Mouse (Mus musculus) kidney, embryonic 15.5 days (tissue): ENCODE measurements around the gene Stat4. TPM values are rescaled to one million over a fixed set of nuclear protein-coding genes. Genes with fewer than 3 reads are reported as not detected.
"Not testable (repeated sequence)": the region's sequence is repeated elsewhere in the genome, so short reads cannot be mapped to it uniquely, and the experiment has no call there.

ENCODE experiments used
- ATAC-seq: fragments of 200-750 bp; cut with Nextera tagmentation; replicated peaks from 2 replicates; pipeline ENCODE4 v1.8.0; 2017; ENCODE audit warnings: moderate TSS enrichment; ENCODE audit not compliant: low FRiP score
- H3K27ac ChIP-seq: fragments of 300-500 bp; sonication (generic); 2 replicates; pipeline ENCODE4 v1.5.1; 2015; ENCODE audit warnings: mild to moderate bottlenecking, inconsistent platforms
- H3K27me3 ChIP-seq: fragments of 300-500 bp; sonication (generic); 2 replicates; pipeline ENCODE4 v1.6.1; 2015; ENCODE audit warnings: inconsistent platforms
- H3K36me3 ChIP-seq: fragments of 300-500 bp; sonication (generic); 2 replicates; pipeline ENCODE4 v1.6.1; 2015; ENCODE audit warnings: inconsistent platforms
- H3K4me1 ChIP-seq: fragments of 300-500 bp; sonication (generic); 2 replicates; pipeline ENCODE4 v1.6.1; 2015; ENCODE audit warnings: inconsistent platforms
- H3K4me2 ChIP-seq: fragments of 300-500 bp; sonication (generic); 2 replicates; pipeline ENCODE4 v1.6.1; 2015; ENCODE audit warnings: moderate library complexity, mild to moderate bottlenecking, inconsistent platforms
- H3K4me3 ChIP-seq: fragments of 300-500 bp; sonication (generic); replicated peaks from 2 replicates; pipeline ENCODE4 v1.5.1; 2015; ENCODE audit warnings: mild to moderate bottlenecking, inconsistent platforms
- H3K9ac ChIP-seq: fragments of 300-500 bp; sonication (generic); 2 replicates; pipeline ENCODE4 v1.6.1; 2015; ENCODE audit warnings: mild to moderate bottlenecking, inconsistent platforms
- H3K9me3 ChIP-seq: fragments of 300-500 bp; sonication (generic); replicated peaks from 2 replicates; pipeline ENCODE4 v1.6.1; 2016; ENCODE audit warnings: inconsistent platforms
- whole genome bisulfite sequencing: fragments of 180-500 bp; shearing (Covaris S2); methylation state at CpG from one replicate; pipeline ENCODE4 v1.1.7; 2015; ENCODE audit warnings: mixed read lengths; 5-methylcytosine and 5-hydroxymethylcytosine counted together
- polyA plus RNA-seq: library from polyadenylated mRNA; unstranded; fragments of >200 nt; fragmentation: Nextera tagmentation; extraction: Ambion mirVana; gene quantifications from 2 replicates; pipeline ENCODE4 v1.2.1, GENCODE M21; 2015

Stat4 gene
- polyA plus RNA-seq, 1 experiment from 2014 or later, result 1.6 TPM

DNA sequence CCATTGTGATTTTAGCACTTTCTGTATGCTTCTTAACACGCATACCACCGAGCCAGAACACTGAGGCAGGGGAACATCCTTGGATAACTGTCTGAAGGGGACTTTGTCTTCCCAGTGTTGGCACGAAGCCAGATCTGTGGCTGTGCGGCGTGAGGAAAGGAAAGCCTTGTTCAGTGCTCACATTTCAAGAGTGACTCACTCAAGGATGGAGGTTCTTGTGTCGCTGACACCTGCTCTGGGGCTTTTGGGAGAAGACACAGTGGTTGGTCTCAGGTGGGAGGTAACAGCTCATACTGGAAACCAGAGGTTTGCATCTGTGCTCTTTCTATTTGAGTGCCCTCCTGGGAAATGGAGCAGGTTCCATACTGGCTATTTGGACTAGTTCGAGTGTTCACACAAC lies 52.2 kb downstream of the Stat4 start:
- H3K27me3 ChIP-seq, result no peaks in the 10 kb centered on the region
- no peak overlapping the region for H3K4me3 ChIP-seq
- no peak overlapping the region for H3K4me2 ChIP-seq
- no peaks in the 10 kb centered on the region for H3K9me3 ChIP-seq
- H3K36me3 ChIP-seq, result no peaks in the 10 kb centered on the region
- no peaks in the 10 kb centered on the region for H3K4me1 ChIP-seq
- 57% methylated on average over 7 of the region's 7 CpGs for WGBS
- no peak overlapping the region for H3K9ac ChIP-seq
- no peak overlapping the region for H3K27ac ChIP-seq
- ATAC-seq, result no peak

GRCm38 (mm10) chr1:52039626-52040025 lies 52.7 kb downstream of the Stat4 start:
- Histone ChIP-seq H3K4me2 (no peak overlapping the region), H3K27ac (no peak overlapping the region), H3K9me3 (no peaks in the 10 kb centered on the region), H3K4me1 (no peaks in the 10 kb centered on the region), H3K27me3 (no peaks in the 10 kb centered on the region), H3K36me3 (no peaks in the 10 kb centered on the region), H3K4me3 (no peak overlapping the region), H3K9ac (no peak overlapping the region)
- WGBS, result 70% methylated on average over 9 of the region's 9 CpGs
- ATAC-seq, result no peak

GRCm38 (mm10) chr1:52040366-52041061 lies 53.6 kb downstream of the Stat4 start:
- H3K4me2 ChIP-seq, result no peak overlapping the region
- H3K9me3 ChIP-seq, result no peaks in the 10 kb centered on the region
- H3K9ac ChIP-seq, result no peak overlapping the region
- H3K4me1 ChIP-seq, result no peaks in the 10 kb centered on the region
- 80% methylated on average over 11 of the region's 11 CpGs for WGBS
- H3K27ac ChIP-seq, result no peak overlapping the region
- no peaks in the 10 kb centered on the region for H3K36me3 ChIP-seq
- no peaks in the 10 kb centered on the region for H3K27me3 ChIP-seq
- no peak overlapping the region for H3K4me3 ChIP-seq
- ATAC-seq, result no peak

- no peak overlapping the region for H3K4me3 ChIP-seq
- no peak overlapping the region for H3K27ac ChIP-seq
- H3K9ac ChIP-seq, result no peak overlapping the region
- ATAC-seq, result no peak
- H3K27me3 ChIP-seq, result no peaks in the 10 kb centered on the region
- no peaks in the 10 kb centered on the region for H3K4me1 ChIP-seq
- H3K4me2 ChIP-seq, result no peak overlapping the region
- no peaks in the 10 kb centered on the region for H3K36me3 ChIP-seq
- no peaks in the 10 kb centered on the region for H3K9me3 ChIP-seq
- WGBS, result 80% methylated on average over 4 of the region's 4 CpGs
Measured at GRCm38 (mm10) chr1:52043191-52043590, 56.2 kb downstream of the Stat4 start.

DNA sequence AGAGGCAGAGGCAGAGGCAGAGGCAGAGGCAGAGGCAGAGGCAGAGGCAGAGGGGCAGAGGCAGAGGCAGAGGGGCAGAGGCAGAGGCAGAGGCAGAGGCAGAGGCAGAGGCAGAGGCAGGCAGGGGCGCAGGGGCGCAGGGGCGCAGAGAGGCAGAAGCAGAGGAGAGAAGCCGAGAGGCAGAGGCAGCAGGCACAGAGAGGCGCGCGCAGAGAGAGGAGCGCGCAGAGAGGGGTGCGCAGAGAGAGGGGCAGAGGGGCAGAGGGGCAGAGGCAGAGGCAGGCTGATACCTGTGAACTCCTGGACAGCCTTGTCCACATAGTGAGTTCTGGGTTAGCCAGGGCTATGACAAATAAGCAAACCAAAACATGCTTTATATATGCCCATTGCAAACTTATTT lies 59.9 kb downstream of the Stat4 start:
- H3K9ac ChIP-seq, H3K4me2 ChIP-seq, H3K4me3 ChIP-seq, H3K27me3 ChIP-seq, H3K36me3 ChIP-seq, ATAC-seq, H3K9me3 ChIP-seq, H3K27ac ChIP-seq, H3K4me1 ChIP-seq: not testable (repeated sequence)
- 95% methylated on average over 10 of the region's 10 CpGs for WGBS

GRCm38 (mm10) chr1:52048711-52049110 lies 61.8 kb downstream of the Stat4 start:
- Histone ChIP-seq H3K27ac (no peak overlapping the region), H3K4me2 (no peak overlapping the region), H3K9ac (no peak overlapping the region), H3K9me3 (no peaks in the 10 kb centered on the region), H3K27me3 (no peaks in the 10 kb centered on the region), H3K4me3 (no peak overlapping the region), H3K36me3 (no peaks in the 10 kb centered on the region), H3K4me1 (no peaks in the 10 kb centered on the region)
- WGBS, result 78% methylated on average over 2 of the region's 2 CpGs
- ATAC-seq, result no peak

GRCm38 (mm10) chr1:52049827-52050226 lies 62.9 kb downstream of the Stat4 start:
- Histone ChIP-seq H3K36me3 (no peaks in the 10 kb centered on the region), H3K4me2 (no peak overlapping the region), H3K4me1 (no peaks in the 10 kb centered on the region), H3K9ac (no peak overlapping the region), H3K9me3 (no peaks in the 10 kb centered on the region), H3K27me3 (no peaks in the 10 kb centered on the region), H3K4me3 (no peak overlapping the region), H3K27ac (no peak overlapping the region)
- 89% methylated on average over 3 of the region's 3 CpGs for WGBS
- ATAC-seq, result no peak

DNA sequence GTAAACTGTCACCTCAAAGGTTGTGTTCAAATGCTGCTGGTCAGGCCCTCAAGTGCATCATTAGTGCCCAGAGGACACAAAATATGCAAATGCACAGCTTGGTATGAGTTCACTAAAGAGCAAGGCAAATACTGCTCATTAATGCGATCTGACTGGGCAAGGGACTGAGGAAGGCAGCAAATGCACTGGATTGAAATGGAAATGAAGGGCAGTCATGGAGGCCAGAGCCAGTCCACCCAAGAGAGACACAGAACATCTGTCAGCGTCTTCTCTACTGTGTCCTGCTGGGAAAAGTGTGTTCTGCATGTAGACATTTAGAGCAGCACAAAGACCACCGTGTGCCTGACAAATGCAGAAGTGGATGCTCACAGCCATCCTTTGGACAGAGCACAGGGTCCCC lies 64.6 kb downstream of the Stat4 start:
- H3K9me3 ChIP-seq, result no peaks in the 10 kb centered on the region
- no peak for ATAC-seq
- 73% methylated on average over 3 of the region's 3 CpGs for WGBS
- H3K4me1 ChIP-seq, result no peaks in the 10 kb centered on the region
- H3K9ac ChIP-seq, result no peak overlapping the region
- H3K4me2 ChIP-seq, result no peak overlapping the region
- H3K27me3 ChIP-seq, result no peaks in the 10 kb centered on the region
- no peak overlapping the region for H3K27ac ChIP-seq
- H3K4me3 ChIP-seq, result no peak overlapping the region
- no peaks in the 10 kb centered on the region for H3K36me3 ChIP-seq

GRCm38 (mm10) chr1:52052910-52053309 lies 66.0 kb downstream of the Stat4 start:
- 90% methylated on average over 9 of the region's 9 CpGs for WGBS
- H3K4me1 ChIP-seq, result no peaks in the 10 kb centered on the region
- no peak overlapping the region for H3K27ac ChIP-seq
- no peak for ATAC-seq
- H3K9me3 ChIP-seq, result no peaks in the 10 kb centered on the region
- no peak overlapping the region for H3K4me2 ChIP-seq
- H3K4me3 ChIP-seq, result no peak overlapping the region
- no peaks in the 10 kb centered on the region for H3K27me3 ChIP-seq
- H3K9ac ChIP-seq, result no peak overlapping the region
- no peaks in the 10 kb centered on the region for H3K36me3 ChIP-seq

GRCm38 (mm10) chr1:52055947-52056346 lies 69.0 kb downstream of the Stat4 start:
- ATAC-seq, result no peak
- no peaks in the 10 kb centered on the region for H3K36me3 ChIP-seq
- no peaks in the 10 kb centered on the region for H3K4me1 ChIP-seq
- H3K9me3 ChIP-seq, result no peaks in the 10 kb centered on the region
- H3K4me3 ChIP-seq, result no peak overlapping the region
- H3K4me2 ChIP-seq, result no peak overlapping the region
- H3K27ac ChIP-seq, result no peak overlapping the region
- 80% methylated on average over 4 of the region's 4 CpGs for WGBS
- no peak overlapping the region for H3K9ac ChIP-seq
- no peaks in the 10 kb centered on the region for H3K27me3 ChIP-seq

DNA sequence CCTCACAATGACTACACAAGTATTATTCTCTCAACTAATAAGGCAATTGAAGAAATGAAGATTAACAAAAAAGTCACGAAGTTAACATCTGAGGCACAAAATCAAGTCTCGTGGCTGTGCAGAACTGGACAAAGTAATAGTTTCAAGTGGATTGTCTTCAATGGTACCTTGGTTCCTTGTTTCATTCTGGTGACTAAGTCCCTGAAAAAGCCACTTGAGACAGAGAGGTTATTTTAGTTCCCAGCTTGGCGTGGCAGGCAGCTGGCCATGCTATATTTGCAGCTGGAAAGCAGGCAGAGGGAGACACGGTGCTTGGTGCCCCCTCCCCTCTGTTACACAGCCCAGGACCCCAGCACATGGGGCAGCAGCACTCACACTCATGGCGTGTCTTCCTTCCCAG lies 70.2 kb downstream of the Stat4 start:
- no peaks in the 10 kb centered on the region for H3K4me1 ChIP-seq
- H3K27ac ChIP-seq, result no peak overlapping the region
- no peak overlapping the region for H3K4me2 ChIP-seq
- no peak for ATAC-seq
- H3K27me3 ChIP-seq, result no peaks in the 10 kb centered on the region
- no peak overlapping the region for H3K4me3 ChIP-seq
- WGBS, result 77% methylated on average over 5 of the region's 5 CpGs
- H3K36me3 ChIP-seq, result no peaks in the 10 kb centered on the region
- no peaks in the 10 kb centered on the region for H3K9me3 ChIP-seq
- no peak overlapping the region for H3K9ac ChIP-seq

DNA sequence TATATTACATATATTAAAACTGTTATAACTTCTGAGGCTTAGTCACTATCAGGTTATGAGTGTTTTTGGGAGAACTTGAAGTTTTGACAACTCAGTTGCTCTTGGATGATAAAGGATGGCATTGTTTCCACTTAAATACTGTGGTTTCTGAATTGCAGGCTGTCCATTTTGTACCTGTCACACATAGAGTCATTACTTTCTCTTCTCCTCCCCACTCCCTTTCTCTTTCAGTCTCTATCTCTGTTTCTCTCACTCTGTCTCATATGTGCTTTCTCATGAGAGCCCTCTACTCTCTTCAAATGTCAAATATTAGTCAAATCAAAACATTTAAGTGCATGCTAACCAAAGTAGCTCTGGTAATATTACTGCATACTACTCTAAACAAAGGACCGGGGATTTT lies 79.3 kb downstream of the Stat4 start:
- no peak overlapping the region for H3K9ac ChIP-seq
- H3K9me3 ChIP-seq, result no peaks in the 10 kb centered on the region
- H3K4me3 ChIP-seq, result no peak overlapping the region
- WGBS, result 88% methylated on average over 1 of the region's 1 CpGs
- no peaks in the 10 kb centered on the region for H3K36me3 ChIP-seq
- no peaks in the 10 kb centered on the region for H3K4me1 ChIP-seq
- no peak overlapping the region for H3K27ac ChIP-seq
- no peak overlapping the region for H3K4me2 ChIP-seq
- ATAC-seq, result no peak
- no peaks in the 10 kb centered on the region for H3K27me3 ChIP-seq

GRCm38 (mm10) chr1:52066694-52067093 lies 79.7 kb downstream of the Stat4 start:
- no peak overlapping the region for H3K9ac ChIP-seq
- H3K36me3 ChIP-seq, result no peaks in the 10 kb centered on the region
- 80% methylated on average over 3 of the region's 3 CpGs for WGBS
- no peak overlapping the region for H3K27ac ChIP-seq
- ATAC-seq, result no peak
- no peaks in the 10 kb centered on the region for H3K27me3 ChIP-seq
- H3K9me3 ChIP-seq, result no peaks in the 10 kb centered on the region
- H3K4me3 ChIP-seq, result no peak overlapping the region
- H3K4me1 ChIP-seq, result no peaks in the 10 kb centered on the region
- no peak overlapping the region for H3K4me2 ChIP-seq
